Mouse (Mus musculus) cerebellum, adult (tissue): ENCODE results near the gene Rxra.

Source experiments
- ATAC-seq: cut with Nextera tagmentation; 2 replicates; pipeline ENCODE4 v1.9.2; 2017; ENCODE audit warnings: mild to moderate bottlenecking, moderate library complexity, mixed read lengths; ENCODE audit not compliant: insufficient number of reproducible peaks, low FRiP score, low TSS enrichment

Rxra gene

GRCm38 (mm10) chr2:27693684-27694083 lies 17.4 kb downstream of the Rxra start:
- no peak for ATAC-seq

GRCm38 (mm10) chr2:27699574-27699973 lies 23.3 kb downstream of the Rxra start:
- peak; percentile 73 for ATAC-seq

- ATAC-seq: no peak
Measured at GRCm38 (mm10) chr2:27702283-27702682, 26.0 kb downstream of the Rxra start.

GRCm38 (mm10) chr2:27702904-27703666 lies 26.8 kb downstream of the Rxra start:
- no peak for ATAC-seq

- no peak for ATAC-seq
Measured at GRCm38 (mm10) chr2:27703852-27704640, 27.8 kb downstream of the Rxra start.

GRCm38 (mm10) chr2:27704641-27705040 lies 28.4 kb downstream of the Rxra start:
- no peak for ATAC-seq

- ATAC-seq: no peak
Measured at GRCm38 (mm10) chr2:27710871-27711382, 34.7 kb downstream of the Rxra start.

GRCm38 (mm10) chr2:27712626-27713025 lies 36.4 kb downstream of the Rxra start:
- no peak for ATAC-seq

- ATAC-seq: no peak
Measured at GRCm38 (mm10) chr2:27713378-27713777, 37.1 kb downstream of the Rxra start.

- ATAC-seq: no peak
Measured at GRCm38 (mm10) chr2:27714131-27714530, 37.9 kb downstream of the Rxra start.

- ATAC-seq: no peak
Measured at GRCm38 (mm10) chr2:27715221-27715620, 39.0 kb downstream of the Rxra start.

- no peak for ATAC-seq
Measured at GRCm38 (mm10) chr2:27716339-27716738, 40.1 kb downstream of the Rxra start.

GRCm38 (mm10) chr2:27718191-27718590 lies 42.0 kb downstream of the Rxra start:
- ATAC-seq: peak; percentile 51; the same call in 1 of the 2 replicates

- no peak for ATAC-seq
Measured at GRCm38 (mm10) chr2:27719601-27720000, 43.4 kb downstream of the Rxra start.

- no peak for ATAC-seq
Measured at GRCm38 (mm10) chr2:27721611-27722010, 45.4 kb downstream of the Rxra start.

GRCm38 (mm10) chr2:27724729-27725316 lies 48.6 kb downstream of the Rxra start:
- ATAC-seq: no peak

- no peak for ATAC-seq
Measured at GRCm38 (mm10) chr2:27727994-27728854, 52.0 kb downstream of the Rxra start.

GRCm38 (mm10) chr2:27729009-27729408 lies 52.8 kb downstream of the Rxra start:
- no peak for ATAC-seq

- ATAC-seq: no peak
Measured at GRCm38 (mm10) chr2:27730002-27730905, 54.0 kb downstream of the Rxra start.
